Mouse (Mus musculus): ENCODE measurements around the gene Gemin6.

DNA sequence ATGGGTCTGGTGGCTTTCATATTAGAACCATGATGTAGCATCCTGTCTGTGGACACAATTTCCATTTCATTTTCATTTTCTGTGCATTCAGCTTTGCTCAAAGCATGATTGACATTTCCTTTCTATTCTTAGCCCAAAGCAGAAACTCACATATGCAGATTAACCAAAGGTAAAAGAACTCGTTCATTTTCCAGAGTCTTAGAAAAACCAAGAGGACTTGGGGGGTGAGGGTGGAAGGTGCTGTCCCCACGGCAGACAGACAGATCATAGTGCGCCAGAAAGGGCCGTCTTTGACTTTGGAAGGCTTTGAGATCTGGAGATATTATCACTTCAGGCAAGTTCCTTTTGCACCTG, 48.9 kb upstream of the Gemin6 start:
- no peak for TF ChIP-seq CTCF (IDR thresholded peaks at IDR 0.05; ENCODE audit: control insufficient read depth, insufficient read depth, insufficient replicate concordance, low read depth, low read length)
- TF ChIP-seq POLR2A (IDR thresholded peaks at IDR 0.05; ENCODE audit: control insufficient read depth, low read depth, low read length) = no peak

Measured in testis, adult 2 months (tissue).